Mouse (Mus musculus): ENCODE results near the gene Coro2a. TPM values are rescaled to one million over a fixed set of nuclear protein-coding genes. Genes with fewer than 3 reads are reported as not detected.
"Not testable (repeated sequence)": the region's sequence is repeated elsewhere in the genome, so short reads cannot be mapped to it uniquely, and the experiment has no call there.

Coro2a gene
- polyA plus RNA-seq, 2 experiments = 2.2 to 3.2 TPM

GRCm38 (mm10) chr4:46641283-46641682 is 39.3 kb upstream of the Coro2a start:
- ATAC-seq (ENCODE audit: low FRiP score, low read depth) (no peak), DNase-seq (ENCODE audit: low spot score) (no peak)
- no peaks in the 10 kb centered on the region for H3K36me3 ChIP-seq (ENCODE audit: control insufficient read depth, insufficient read depth, low read length)
- no peaks in the 10 kb centered on the region for H3K4me1 ChIP-seq (ENCODE audit: control insufficient read depth, insufficient read depth, low read length)
- no peak for TF ChIP-seq POLR2A (IDR thresholded peaks at IDR 0.05; ENCODE audit: borderline replicate concordance, extremely low read depth, insufficient read depth, insufficient read length)
- no peaks in the 10 kb centered on the region for H3K27me3 ChIP-seq (ENCODE audit: control insufficient read depth, insufficient read depth, low read length)
- H3K4me3 ChIP-seq (replicated peaks; ENCODE audit: low read length) = no peak overlapping the region
- H3K9me3 ChIP-seq (ENCODE audit: control insufficient read depth, low read length) = no peaks in the 10 kb centered on the region
- no peak overlapping the region for H3K4me2 ChIP-seq (replicated peaks; ENCODE audit: low read depth, low read length, severe bottlenecking)
- no peak overlapping the region for H3K27ac ChIP-seq (replicated peaks; ENCODE audit: low read depth, low read length)
- 75% methylated on average over 4 of the region's 4 CpGs for WGBS
- no peak overlapping the region for H3K9ac ChIP-seq (ENCODE audit: low read depth, low read length, severe bottlenecking)

GRCm38 (mm10) chr4:46639866-46640265 is 37.9 kb upstream of the Coro2a start:
- Histone ChIP-seq H3K4me1 (ENCODE audit: control insufficient read depth, insufficient read depth, low read length) (no peaks in the 10 kb centered on the region), H3K27me3 (ENCODE audit: control insufficient read depth, insufficient read depth, low read length) (no peaks in the 10 kb centered on the region), H3K27ac (replicated peaks; ENCODE audit: low read depth, low read length) (no peak overlapping the region), H3K36me3 (ENCODE audit: control insufficient read depth, insufficient read depth, low read length) (no peaks in the 10 kb centered on the region), H3K4me2 (replicated peaks; ENCODE audit: low read depth, low read length, severe bottlenecking) (no peak overlapping the region), H3K4me3 (replicated peaks; ENCODE audit: low read length) (no peak overlapping the region), H3K9ac (ENCODE audit: low read depth, low read length, severe bottlenecking) (no peak overlapping the region), H3K9me3 (ENCODE audit: control insufficient read depth, low read length) (no peaks in the 10 kb centered on the region)
- DNase-seq (ENCODE audit: low spot score) (no peak), ATAC-seq (ENCODE audit: low FRiP score, low read depth) (no peak)
- WGBS = 67% methylated on average over 8 of the region's 8 CpGs
- TF ChIP-seq POLR2A (IDR thresholded peaks at IDR 0.05; ENCODE audit: borderline replicate concordance, extremely low read depth, insufficient read depth, insufficient read length) = no peak

- H3K9ac ChIP-seq (ENCODE audit: low read depth, low read length, severe bottlenecking); H3K9me3 ChIP-seq (ENCODE audit: control insufficient read depth, low read length); H3K4me1 ChIP-seq (ENCODE audit: control insufficient read depth, insufficient read depth, low read length); DNase-seq (ENCODE audit: low spot score); H3K4me3 ChIP-seq (replicated peaks; ENCODE audit: low read length); H3K36me3 ChIP-seq (ENCODE audit: control insufficient read depth, insufficient read depth, low read length); H3K27me3 ChIP-seq (ENCODE audit: control insufficient read depth, insufficient read depth, low read length); H3K27ac ChIP-seq (replicated peaks; ENCODE audit: low read depth, low read length); ATAC-seq (ENCODE audit: low FRiP score, low read depth); H3K4me2 ChIP-seq (replicated peaks; ENCODE audit: low read depth, low read length, severe bottlenecking): not testable (repeated sequence)
- 93% methylated on average over 10 of the region's 10 CpGs for WGBS
These were observed 35.2 kb upstream of the Coro2a start for GRCm38 (mm10) chr4:46637250-46637649.

GRCm38 (mm10) chr4:46635702-46636430 is 33.9 kb upstream of the Coro2a start:
- ATAC-seq (ENCODE audit: low FRiP score, low read depth) (no peak), DNase-seq (ENCODE audit: low spot score) (no peak)
- Histone ChIP-seq H3K9me3 (ENCODE audit: control insufficient read depth, low read length) (no peaks in the 10 kb centered on the region), H3K4me1 (ENCODE audit: control insufficient read depth, insufficient read depth, low read length) (no peaks in the 10 kb centered on the region), H3K27ac (replicated peaks; ENCODE audit: low read depth, low read length) (no peak overlapping the region), H3K36me3 (ENCODE audit: control insufficient read depth, insufficient read depth, low read length) (no peaks in the 10 kb centered on the region), H3K27me3 (ENCODE audit: control insufficient read depth, insufficient read depth, low read length) (no peaks in the 10 kb centered on the region), H3K4me3 (replicated peaks; ENCODE audit: low read length) (no peak overlapping the region), H3K4me2 (replicated peaks; ENCODE audit: low read depth, low read length, severe bottlenecking) (no peak overlapping the region), H3K9ac (ENCODE audit: low read depth, low read length, severe bottlenecking) (no peak overlapping the region)
- 76% methylated on average over 16 of the region's 16 CpGs for WGBS
- TF ChIP-seq POLR2A (IDR thresholded peaks at IDR 0.05; ENCODE audit: borderline replicate concordance, extremely low read depth, insufficient read depth, insufficient read length) = no peak

GRCm38 (mm10) chr4:46634881-46635280 is 32.9 kb upstream of the Coro2a start:
- Histone ChIP-seq H3K9ac (ENCODE audit: low read depth, low read length, severe bottlenecking) (no peak overlapping the region), H3K4me2 (replicated peaks; ENCODE audit: low read depth, low read length, severe bottlenecking) (no peak overlapping the region), H3K4me1 (ENCODE audit: control insufficient read depth, insufficient read depth, low read length) (no peaks in the 10 kb centered on the region), H3K9me3 (ENCODE audit: control insufficient read depth, low read length) (no peaks in the 10 kb centered on the region), H3K27me3 (ENCODE audit: control insufficient read depth, insufficient read depth, low read length) (no peaks in the 10 kb centered on the region), H3K4me3 (replicated peaks; ENCODE audit: low read length) (no peak overlapping the region), H3K27ac (replicated peaks; ENCODE audit: low read depth, low read length) (no peak overlapping the region), H3K36me3 (ENCODE audit: control insufficient read depth, insufficient read depth, low read length) (no peaks in the 10 kb centered on the region)
- WGBS = 70% methylated on average over 6 of the region's 6 CpGs
- no peak for DNase-seq (ENCODE audit: low spot score)
- no peak for ATAC-seq (ENCODE audit: low FRiP score, low read depth)
- TF ChIP-seq POLR2A (IDR thresholded peaks at IDR 0.05; ENCODE audit: borderline replicate concordance, extremely low read depth, insufficient read depth, insufficient read length) = no peak

- DNase-seq (ENCODE audit: low spot score); H3K36me3 ChIP-seq (ENCODE audit: control insufficient read depth, insufficient read depth, low read length); H3K4me3 ChIP-seq (replicated peaks; ENCODE audit: low read length); H3K4me1 ChIP-seq (ENCODE audit: control insufficient read depth, insufficient read depth, low read length); H3K9me3 ChIP-seq (ENCODE audit: control insufficient read depth, low read length); H3K27me3 ChIP-seq (ENCODE audit: control insufficient read depth, insufficient read depth, low read length); H3K9ac ChIP-seq (ENCODE audit: low read depth, low read length, severe bottlenecking); ATAC-seq (ENCODE audit: low FRiP score, low read depth); H3K27ac ChIP-seq (replicated peaks; ENCODE audit: low read depth, low read length); H3K4me2 ChIP-seq (replicated peaks; ENCODE audit: low read depth, low read length, severe bottlenecking): not testable (repeated sequence)
- 70% methylated on average over 6 of the region's 6 CpGs for WGBS
These were observed 31.6 kb upstream of the Coro2a start for GRCm38 (mm10) chr4:46633565-46633964.

All from limb, embryonic 14.5 days (tissue).